Mouse (Mus musculus) adrenal gland, postnatal 14 days (tissue): ENCODE measurements around the gene 4933411K16Rik. TPM values are rescaled to one million over a fixed set of nuclear protein-coding genes. Genes with fewer than 3 reads are reported as not detected.
A peak's percentile ranks its signal among the peaks of the same experiment; 100 is the strongest.

ENCODE experiments used
- DNase-seq: peaks from one replicate; pipeline ENCODE4 v3.0.0; 2021; ENCODE audit warnings: mixed read lengths
- total RNA-seq: library from RNA; stranded (reverse); gene quantifications from 2 replicates; pipeline ENCODE4 v1.2.3, GENCODE M21; 2021

The 4933411K16Rik gene
- total RNA-seq, 1 experiment from 2014 or later: 0.96 TPM

DNA sequence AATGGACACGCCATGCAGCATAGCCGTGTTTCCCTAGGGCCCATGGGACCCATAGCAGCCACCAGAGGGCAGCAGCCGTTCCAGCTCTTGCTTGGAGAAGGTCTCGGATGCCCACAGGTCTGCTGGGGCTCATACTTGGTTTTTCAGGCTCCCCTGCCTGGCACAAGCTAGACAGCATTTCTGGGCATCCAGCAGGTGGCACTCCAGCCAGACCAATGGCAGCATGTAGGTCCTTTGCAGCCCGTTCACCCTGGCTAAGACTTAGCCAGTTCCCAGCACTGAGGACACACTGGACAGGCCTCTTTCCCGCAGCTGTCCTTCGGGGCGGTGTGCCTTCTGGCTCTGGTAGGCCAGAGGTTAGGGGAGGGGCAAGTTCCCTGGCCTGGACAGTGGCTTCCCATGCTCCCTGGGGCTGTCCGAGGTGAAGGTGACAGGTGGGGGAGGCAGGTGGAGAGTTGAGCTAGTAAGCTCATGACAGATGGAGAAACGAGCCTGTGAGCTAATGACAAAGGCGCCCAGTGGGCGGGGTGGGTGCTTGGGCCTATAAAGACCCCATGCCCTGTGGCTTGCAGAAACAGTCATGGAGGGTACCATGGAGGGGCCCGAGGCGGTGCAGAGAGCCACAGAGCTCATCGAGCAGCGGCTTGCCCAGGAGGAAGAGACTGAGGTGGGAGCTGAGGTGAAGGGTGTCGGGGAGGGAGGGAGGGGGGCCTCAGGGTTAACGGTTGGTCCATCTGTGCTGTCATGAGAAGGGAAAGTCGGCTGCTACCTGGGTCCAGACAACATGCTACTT, 16.4 kb upstream of the 4933411K16Rik start, which contains the start of gene Ankrd2:
Gene Ankrd2 (plus strand): TSS at position 545 of the 793 bp plus-strand sequence.
- DNase-seq: peak; percentile 93

DNA sequence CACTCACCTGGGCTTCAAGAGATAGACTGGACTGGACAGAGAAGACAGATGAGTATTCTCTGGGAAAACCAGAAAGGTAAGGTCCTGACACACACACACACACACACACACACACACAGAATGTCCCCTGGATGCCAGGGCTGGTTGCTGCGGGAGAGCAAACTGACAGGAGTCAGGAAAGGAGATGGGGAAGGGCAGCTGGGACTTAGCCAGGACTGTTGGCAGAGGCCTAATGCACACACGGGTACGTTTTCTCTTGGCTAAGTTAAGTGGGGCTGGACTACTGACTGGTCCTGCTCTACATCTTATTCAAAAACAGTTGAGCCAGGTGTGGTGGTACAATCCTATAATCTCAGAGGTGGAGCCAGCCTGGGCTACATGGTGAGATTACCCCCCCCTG, 15.7 kb upstream of the 4933411K16Rik start:
- DNase-seq: no peak

DNA sequence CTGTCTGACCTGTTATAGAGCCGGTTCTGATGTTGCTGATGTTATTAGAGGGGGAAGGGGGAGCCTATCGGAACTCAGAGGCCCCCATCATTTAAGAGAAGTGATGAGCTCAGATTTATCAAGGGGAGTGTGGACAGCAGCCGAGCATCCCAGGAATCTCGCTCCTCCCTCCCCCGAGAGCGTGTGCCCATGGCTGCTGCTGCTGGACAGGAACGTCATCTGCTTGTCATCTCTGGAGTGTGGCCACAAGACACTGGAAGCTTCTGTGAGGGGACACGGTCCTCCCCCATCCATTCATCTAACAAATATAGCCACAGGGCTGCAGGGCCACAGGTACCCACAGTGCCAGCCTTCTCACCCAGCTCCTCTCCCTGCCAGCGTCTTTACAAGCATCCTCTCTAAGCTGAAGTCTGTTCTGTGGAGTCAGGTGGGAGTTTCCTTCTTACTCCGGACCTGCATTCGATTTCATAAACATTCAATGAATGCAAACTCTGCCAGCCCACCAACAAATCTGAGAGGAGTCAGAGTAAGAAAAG, 14.8 kb upstream of the 4933411K16Rik start:
- no peak for DNase-seq

DNA sequence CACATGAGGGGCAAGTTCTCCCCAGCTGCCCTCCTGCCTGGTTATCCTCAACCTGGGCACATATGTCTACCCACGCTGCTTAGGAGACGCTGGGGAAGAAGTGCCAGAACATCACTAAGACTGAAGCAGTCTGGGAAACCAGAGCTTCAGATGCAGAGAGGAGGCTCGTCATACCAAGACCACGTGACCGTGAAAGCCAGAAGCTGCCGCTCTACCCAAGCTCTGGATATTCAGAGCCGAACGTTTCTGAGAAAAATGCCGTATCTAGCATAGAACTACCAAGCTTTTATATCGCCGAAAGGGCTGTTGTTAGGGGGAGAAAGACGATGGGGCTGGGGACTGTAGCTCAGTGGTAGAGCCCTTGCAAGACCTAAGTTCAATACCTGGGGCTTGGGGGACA, 13.7 kb upstream of the 4933411K16Rik start:
- DNase-seq: no peak

DNA sequence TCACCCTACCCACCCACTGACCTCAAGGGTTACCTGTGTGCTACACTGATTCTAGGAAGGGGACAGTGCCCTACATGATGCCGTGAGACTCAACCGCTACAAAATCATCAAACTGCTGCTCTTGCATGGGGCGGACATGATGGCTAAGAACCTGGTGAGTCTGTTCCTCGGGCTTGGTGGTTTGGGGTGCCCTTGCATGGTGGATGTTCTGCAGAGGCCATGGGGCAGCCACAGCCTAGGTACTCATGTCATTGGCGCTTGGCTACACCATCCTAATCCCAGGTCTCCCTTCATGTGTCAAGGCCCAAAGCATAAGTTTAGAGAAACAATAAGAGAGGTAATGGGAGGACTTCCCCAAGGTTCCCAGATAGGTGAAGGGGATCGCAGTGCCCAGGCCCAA, 8.1 kb upstream of the 4933411K16Rik start:
- DNase-seq: no peak

DNA sequence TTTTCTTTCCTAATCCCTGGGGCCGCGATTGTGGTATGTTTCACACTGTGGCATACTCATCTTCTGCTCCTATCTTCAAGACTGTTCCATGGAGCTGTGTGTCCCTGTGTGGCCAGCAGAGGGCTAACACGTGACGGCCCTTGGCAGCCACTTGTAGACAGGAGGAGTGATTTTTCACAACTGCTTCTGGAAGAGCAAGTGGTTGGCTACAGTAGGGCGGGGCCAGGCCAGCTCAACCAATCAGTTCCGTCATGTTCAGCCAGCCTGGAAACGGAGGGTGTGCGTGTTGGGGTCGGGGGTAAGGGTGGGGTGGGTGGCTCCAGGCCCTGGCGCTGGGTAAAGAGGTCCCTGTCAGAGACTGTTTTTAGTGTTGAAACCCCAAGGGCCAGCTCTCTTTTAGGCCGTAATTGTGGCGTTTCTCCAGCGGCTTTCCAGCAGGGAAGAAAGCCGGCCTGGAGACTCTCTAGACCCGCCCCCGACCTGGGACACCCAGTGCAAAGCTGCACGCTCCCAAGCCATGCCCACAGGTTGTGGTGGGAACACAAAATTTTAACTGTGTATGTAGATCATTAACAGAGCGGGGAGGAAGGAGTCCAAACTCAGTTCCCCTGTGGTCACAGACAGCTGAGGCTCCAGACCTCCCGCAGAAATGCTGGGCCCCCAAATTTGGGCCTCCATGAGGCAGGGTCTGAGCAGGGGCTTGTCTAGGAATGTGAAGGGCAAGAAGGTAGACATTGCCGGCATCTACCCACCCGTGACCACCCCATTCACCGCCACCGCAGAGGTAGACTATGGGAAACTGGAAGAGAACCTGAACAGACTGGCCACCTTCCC, 6.6 kb upstream of the 4933411K16Rik start, which contains the start of gene Hoga1:
Gene Hoga1 (plus strand): TSS at position 342 of the 834 bp plus-strand sequence.
- DNase-seq: peak; percentile 90

DNA sequence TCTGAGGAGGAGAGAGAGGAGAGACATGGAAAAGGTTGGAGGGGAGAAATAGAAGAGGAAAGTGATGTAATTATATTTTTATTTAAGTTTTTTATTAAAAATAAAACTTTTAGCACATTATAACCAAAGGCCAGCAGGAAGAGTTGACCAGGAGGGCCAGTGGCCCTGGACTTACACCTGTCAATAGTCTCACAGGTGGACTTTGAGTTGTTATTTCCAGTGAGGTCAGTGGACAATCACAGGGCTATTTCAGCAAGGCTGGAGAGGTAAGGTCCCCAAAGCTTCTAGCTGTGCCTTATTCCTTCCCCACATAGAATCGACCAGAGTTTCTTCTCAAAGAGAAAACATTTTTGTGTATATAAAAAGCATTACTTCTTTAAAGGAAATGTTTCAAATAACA, 1.8 kb upstream of the 4933411K16Rik start:
- DNase-seq: no peak

DNA sequence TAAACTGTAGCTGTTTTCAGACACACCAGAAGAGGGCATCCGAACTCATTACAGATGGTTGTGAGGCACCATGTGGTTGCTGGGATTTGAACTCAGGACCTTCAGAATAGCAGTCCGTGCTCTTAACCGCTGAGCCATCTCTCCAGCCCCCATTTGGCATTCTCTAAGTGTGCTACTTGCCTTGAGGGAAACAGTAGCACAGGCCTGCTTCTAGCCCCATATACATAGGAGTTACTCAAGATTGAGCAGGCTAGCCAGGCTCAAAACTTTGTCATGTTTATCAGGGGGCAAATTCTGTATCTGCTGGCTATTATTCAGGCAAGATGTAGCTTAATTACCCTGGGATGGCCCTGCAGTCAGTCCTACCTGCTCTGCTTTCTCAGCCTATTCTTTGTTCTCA, 697 bp upstream of the 4933411K16Rik start:
- DNase-seq: no peak

DNA sequence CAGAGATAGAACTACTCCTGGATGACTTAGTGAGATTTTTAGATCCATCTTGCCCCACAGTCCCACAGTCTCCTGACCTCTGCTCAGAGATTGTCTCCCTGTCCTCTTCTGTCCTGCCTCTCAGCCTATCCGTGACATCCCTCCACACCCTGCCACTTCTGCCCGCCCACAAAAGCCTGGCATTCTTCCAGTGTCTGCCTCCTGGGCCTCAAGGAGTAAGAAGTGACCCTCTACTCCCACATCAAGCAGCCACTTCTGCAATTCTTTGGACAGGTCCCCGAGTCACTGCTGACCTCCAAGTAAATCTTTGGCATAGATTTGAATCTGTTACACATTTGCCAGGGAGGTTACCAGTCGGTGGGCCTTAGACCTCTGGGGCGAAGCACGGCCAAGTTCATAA, 2.2 kb downstream of the 4933411K16Rik start:
- peak; percentile 45 for DNase-seq

DNA sequence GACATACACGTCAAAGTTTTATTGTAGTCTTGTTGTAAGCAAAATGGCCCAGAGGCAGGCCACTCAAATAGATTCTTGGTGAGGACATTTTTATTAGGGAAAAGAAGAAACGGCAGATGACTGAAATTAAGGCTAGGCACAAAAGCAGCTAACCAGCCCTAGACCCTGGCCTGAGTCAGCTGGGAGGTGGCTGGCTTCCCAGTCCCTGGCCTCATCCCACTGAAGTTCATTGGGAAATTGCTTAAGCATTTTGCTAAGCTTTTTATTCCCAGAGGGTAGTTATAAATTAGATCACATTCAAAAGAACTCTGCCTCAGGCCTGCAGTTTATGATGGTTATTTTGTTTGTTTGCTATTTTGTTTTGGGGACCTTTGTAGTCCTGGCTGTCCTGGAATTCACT, 3.8 kb downstream of the 4933411K16Rik start:
- peak; percentile 72 for DNase-seq

DNA sequence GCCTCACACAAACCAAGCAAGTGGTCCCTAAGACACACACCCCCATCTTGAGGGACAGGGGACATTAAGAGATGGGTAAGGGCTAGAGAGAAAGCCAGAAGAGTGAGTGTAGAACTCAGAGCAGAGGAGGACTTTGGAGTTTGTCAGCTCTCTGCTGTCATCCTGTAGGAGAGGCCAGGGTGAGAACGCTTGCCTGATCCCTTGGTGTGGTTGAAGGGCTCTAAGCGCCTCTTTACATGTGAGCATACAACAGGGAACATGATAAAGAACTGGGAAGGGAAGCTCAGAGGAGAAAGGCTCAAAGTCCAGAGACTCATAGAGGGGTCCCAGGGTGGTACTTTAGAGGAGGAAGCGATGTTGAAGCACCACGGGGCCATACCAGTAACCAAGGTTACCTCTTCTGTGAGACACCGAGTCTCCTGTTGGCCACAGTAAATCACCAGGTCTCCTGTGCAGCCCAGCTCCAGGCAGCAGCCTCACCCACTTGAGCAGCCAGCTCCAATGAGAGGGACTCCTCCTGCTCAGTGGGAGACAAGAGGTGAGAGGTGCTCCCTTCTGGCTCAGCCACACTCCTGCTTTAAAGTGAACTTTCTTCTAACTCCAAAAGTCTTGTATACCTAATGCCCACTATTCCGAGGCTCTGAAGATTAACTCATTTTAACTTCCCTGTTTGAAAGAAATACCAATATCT, 4.8 kb downstream of the 4933411K16Rik start:
- no peak for DNase-seq

DNA sequence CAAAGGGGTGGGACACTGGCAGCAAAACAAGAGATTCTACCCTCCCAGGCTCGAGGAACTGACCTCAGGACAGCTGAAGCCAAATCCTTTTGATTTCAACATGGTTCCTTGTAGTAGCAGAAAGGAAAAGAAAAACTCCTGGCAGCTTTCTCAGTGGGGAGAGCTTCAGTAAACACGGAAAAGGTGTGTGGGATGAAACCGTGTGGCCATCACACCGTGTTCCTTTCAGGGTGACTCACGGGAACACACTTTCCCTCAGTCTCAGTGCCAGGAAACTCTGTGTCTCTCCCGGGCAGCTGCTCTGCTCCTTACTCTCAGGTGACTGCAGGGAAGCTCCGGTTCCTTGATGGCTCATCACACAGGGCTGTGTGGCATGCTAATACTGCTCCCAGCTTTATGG, 6.4 kb downstream of the 4933411K16Rik start:
- DNase-seq: no peak

DNA sequence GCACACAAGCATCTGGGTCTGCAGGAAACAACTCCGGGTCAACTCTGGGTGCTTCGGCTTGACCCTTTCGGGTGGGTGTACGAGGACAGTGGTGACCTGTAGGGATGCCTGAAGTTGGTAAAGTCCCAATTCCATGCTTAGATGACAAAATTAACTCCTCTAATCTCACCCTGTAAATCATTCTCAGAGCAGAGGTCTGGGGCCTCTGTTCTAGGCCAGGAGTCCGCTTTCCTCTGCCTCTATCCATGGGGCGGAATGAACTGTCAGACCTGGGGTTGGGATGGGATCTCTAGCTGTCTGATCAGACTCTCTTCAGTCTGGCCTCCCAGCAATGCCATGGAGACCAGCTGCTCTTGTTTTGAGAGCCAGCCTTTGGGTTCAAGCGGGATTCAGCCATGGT, 9.4 kb downstream of the 4933411K16Rik start:
- no peak for DNase-seq

DNA sequence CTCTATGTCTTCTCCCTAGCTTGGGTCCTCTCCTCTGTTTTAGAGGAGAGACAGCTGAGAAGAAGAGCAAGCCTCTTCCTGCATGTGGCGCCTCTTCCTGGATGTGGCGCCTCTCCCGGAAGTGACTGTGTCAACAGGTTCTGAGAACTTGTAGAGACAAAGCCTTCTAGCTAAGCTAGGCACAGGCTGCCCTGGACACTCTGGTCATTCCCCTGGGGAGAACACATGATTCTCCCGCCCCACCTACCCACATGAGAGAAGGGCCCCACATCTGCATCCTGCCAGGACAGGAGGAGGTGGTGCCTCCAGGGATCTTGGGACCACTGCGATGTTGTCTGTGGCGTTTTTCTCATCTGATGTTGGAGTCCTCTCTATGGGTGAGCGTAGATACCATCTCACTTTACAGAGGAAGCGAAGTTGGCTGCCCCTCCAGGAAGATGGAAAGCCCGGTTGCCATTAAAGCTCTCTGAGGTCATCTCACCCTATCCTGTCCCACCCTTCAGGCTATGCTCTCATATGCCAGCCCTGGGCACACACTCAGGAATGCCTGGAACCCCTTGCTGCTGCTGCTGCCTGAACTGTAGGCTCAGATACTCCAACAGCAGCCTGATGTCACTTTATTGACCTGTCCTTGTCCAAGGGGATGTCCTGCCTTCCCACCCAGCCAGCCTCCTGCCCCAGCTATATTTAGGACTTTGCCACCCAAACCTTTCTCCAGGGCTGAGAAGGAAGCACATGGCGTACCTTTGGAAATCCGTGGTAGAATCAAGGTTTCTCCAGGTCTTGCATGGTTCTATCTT, 16.6 kb downstream of the 4933411K16Rik start:
- no peak for DNase-seq

DNA sequence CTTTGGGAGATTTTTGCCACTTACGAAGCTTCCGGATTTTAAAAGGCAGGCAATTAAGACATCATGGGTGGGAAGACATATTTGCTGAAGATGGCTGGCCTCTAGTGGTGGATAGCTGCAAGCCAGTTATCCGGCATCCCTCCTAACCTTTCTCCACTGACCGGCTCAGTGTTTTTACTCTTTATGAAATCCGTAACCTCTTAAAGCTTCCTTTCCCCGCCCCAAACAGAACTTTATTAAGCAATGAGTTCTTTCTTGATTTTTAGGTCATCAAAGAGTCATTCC, 17.1 kb downstream of the 4933411K16Rik start:
- DNase-seq: peak; percentile 36

DNA sequence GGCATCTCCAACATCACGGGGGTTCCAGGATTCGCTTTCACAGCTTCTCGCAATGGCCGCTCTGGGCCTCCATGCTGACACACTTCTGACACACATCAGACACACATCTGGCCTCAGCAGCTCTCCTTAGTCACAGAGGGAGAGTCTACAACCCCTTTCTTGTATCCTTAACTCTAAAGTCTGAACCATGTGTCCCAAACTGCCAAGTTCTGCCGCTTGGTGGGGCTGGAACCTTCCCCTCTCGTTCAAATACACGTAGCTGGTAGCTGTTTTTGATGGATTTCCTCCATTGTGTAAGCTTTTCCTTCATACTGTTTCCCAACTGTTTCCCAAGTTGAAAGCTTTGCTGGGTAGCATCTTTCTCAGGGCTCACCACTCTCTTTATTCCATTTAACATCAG, 19.2 kb downstream of the 4933411K16Rik start:
- no peak for DNase-seq

DNA sequence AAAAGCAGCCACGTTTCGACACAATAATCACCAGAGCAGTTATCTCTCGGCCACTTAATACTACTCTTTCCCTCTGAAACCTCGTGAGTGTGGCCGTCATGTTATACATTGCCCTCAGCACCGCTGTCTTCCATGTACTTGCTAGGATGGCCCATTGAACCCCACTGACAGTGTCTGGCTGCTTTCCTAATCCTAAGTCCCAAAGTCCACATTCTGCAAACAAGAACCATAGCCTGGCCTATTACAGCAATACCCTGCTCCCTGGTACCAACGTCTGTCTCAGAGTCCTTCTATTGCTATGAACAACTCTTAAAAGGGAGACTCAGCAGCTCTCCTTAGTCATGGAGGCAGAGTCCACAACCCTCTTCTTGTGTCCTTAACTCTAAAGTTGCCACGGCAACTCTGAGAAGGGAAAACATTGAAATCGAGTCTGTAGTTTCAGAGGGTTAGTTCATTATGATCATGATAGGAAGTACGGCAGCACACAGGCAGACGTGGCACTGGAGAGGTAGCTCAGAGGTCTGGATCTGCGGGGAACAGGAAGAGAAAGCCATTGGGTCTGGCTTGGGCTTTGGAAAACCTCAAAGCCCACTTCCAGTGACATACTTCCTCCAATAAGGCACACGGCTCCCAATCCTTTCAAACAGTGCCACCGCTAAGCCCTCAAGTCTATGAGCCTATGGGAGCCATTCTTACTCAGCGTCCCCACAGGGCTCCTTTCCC, 20.0 kb downstream of the 4933411K16Rik start:
- no peak for DNase-seq

DNA sequence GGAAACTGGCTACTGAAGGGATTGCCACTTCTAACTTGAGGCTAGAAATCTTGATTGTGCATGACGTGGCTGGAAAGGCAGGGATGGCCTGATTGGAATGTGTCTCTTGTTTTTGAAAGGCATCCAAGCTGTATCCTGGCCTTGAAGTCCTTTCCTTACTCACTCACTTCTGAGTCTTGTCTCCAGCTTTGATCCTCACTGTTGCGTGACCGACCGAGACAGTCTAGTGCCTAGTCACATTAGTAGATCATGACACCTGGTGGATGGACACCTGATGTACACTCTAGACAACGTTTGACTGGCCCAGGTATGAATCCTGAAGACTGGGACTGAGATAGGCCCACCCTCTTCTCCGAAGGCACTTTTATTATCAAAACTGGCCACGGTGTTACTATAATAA, 20.8 kb downstream of the 4933411K16Rik start:
- DNase-seq: peak; percentile 58

DNA sequence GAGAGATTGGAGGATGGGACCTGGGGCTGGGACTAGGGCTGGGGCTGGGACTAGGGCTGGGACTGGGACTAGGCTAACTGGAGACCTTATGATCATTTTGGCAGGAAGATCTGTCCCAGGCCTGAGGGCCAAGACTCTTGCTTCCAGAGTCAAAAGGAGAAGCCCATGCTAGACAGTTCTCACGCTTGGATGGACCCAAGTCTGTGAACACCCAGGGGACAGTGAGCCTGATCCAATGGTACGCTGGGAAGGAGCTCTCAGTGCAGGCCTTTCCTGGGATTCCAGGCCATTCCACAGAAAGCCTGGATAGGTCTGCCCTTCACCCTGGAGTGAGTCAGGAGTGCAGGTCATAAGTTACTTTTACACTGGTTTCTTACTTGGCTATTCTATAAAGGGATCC, 23.0 kb downstream of the 4933411K16Rik start:
- no peak for DNase-seq

DNA sequence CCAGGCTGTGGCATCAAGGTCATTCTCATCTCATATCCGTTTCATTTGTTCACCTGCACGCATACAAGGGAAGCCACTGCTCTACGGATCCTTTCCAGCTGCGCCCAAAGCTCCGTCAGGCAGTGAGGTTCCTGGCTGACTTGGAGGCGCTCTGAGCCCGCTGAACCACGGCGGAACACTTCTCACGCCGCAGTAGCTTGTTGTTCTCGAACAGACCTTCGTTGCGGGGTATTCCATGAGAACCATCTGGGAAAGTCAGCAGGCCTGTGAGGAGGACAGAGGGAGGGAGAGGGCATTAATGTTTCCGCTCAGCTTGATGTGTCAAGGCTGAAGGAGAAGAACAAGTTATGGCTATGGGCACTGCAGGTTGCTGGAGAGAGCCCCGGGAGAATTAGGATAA, 23.9 kb downstream of the 4933411K16Rik start:
- no peak for DNase-seq

DNA sequence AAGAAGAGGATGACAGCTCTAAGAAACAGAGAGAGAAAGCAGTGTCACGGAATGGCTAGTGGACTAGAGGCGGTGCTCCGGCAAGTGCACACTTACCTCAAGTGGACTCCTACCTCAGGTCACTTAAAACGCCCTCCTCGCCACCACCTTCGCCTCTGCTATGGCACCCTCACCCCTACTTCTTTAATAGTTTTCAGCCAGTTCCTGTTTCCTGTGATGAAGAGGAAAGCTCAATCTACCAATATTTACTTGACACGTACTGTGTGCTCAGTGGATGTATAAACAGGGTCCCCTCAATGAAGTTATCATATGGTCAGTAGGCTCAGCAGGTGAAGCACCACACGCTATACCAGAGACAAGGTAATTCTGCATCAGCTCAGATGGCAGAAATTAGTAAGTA, 26.5 kb downstream of the 4933411K16Rik start:
- DNase-seq: no peak
